Mouse (Mus musculus): ENCODE measurements around the gene Lats2. TPM values are rescaled to one million over a fixed set of nuclear protein-coding genes. Genes with fewer than 3 reads are reported as not detected.

The Lats2 gene
- polyA plus RNA-seq, 1 experiment = 18.2 TPM

DNA sequence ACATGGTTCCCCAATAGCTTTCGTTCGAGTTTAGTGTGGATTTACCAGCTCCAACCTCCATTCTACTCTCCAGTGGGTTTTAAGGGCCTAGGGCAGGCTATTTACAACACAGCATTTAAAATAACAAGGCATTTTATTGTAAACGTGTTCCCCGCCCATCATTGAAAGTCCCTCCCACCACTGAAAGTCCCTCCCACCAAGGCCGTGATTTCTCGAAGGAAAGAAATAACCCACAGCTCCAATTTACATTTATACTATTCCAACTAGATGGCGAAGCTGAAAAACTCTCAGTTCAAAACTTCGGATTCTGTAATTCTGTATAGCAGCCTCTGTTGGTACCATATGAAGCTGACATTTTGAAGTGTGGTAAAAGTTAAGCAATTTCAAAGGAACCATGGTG lies 13.6 kb downstream of the Lats2 start:
- no peak for TF ChIP-seq POLR2A (IDR thresholded peaks at IDR 0.05; ENCODE audit: control insufficient read depth, extremely low read depth, insufficient read depth, low read length, poor library complexity)
- no peak overlapping the region for H3K27ac ChIP-seq (ENCODE audit: control insufficient read depth, insufficient read depth, low read length)
- DNase-seq = no peak
- no peak overlapping the region for H3K4me3 ChIP-seq (ENCODE audit: control insufficient read depth, insufficient read depth, low read length)
- WGBS = 14% methylated on average over 8 of the region's 8 CpGs
- H3K4me1 ChIP-seq (replicated peaks; ENCODE audit: control insufficient read depth, insufficient read depth, low read length) = peaks cover 7% of the 10 kb centered on the region
- H3K27me3 ChIP-seq (ENCODE audit: control insufficient read depth, insufficient read depth, low read length) = peaks cover 3% of the 10 kb centered on the region; the same call in 1 of the 2 replicates
- H3K36me3 ChIP-seq (ENCODE audit: control insufficient read depth, insufficient read depth, low read length) = no peaks in the 10 kb centered on the region

DNA sequence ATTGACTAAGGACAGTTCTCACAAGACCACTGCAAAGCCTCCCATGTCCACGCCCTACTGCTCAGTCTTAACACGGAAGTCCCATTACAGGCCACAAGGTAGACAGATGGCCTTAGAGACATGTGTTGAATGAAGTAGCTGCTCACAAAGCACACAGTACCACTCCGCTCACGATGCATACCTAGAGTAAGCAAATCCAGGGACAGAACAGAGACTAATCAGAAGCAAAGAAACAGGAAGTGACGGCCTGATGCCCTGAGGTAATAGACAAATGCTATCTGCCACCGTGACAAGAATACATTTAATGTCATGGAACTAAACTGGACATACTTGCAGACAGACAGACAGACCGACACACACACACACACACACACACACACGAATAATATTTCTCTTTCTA lies 17.5 kb downstream of the Lats2 start:
- Histone ChIP-seq H3K4me3 (ENCODE audit: control insufficient read depth, insufficient read depth, low read length) (no peak overlapping the region), H3K27ac (ENCODE audit: control insufficient read depth, insufficient read depth, low read length) (no peak overlapping the region), H3K4me1 (replicated peaks; ENCODE audit: control insufficient read depth, insufficient read depth, low read length) (peaks cover 4% of the 10 kb centered on the region; the same call in 1 of the 2 replicates), H3K27me3 (ENCODE audit: control insufficient read depth, insufficient read depth, low read length) (peaks cover 3% of the 10 kb centered on the region; the same call in 1 of the 2 replicates), H3K36me3 (ENCODE audit: control insufficient read depth, insufficient read depth, low read length) (no peaks in the 10 kb centered on the region)
- no peak for DNase-seq
- 94% methylated on average over 8 of the region's 8 CpGs for WGBS
- TF ChIP-seq CTCF (IDR thresholded peaks at IDR 0.05; ENCODE audit: borderline replicate concordance, control insufficient read depth, extremely low read depth, insufficient read depth, low read length, poor library complexity) = no peak

DNA sequence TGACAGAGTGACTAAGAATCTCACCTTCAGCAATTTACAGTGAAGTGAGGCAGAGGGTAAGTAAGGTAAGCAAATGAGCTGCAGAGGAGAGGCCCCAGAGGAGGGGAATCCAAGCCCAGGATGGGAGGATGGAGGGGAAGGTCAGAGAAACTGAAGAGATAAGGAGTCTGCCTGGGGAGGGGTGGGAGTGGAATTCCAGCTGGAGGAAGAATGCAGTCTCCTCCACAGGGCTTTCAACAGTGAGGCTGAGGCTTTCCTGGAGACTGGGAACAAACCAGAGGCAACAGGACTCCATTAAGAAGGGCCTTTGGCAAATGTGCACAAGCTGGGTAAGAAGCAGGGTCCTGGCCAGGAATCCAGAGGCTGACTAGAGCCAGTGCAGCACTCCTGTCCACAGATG lies 21.1 kb downstream of the Lats2 start:
- Histone ChIP-seq H3K4me1 (replicated peaks; ENCODE audit: control insufficient read depth, insufficient read depth, low read length) (no peaks in the 10 kb centered on the region), H3K27ac (ENCODE audit: control insufficient read depth, insufficient read depth, low read length) (no peak overlapping the region)
- DNase-seq = no peak

DNA sequence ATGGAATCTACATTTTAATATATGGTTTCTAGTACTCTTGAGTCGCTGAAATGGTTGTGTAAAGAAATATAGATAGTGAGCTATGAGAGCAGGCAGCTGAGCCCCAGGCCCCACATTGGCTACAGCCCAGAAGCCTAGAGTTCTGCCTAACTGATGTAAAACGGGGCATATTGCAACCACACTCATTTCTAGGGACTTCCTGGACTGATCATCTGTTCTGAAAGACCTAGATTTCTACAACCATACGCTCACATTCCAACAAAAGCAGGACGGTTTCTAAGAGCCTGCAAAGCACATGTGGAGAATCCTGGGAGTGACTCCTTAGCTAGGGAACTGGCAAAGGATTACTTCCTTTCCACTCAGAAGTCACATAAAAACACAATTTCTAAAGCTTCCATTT lies 22.0 kb downstream of the Lats2 start:
- no peak for TF ChIP-seq POLR2A (IDR thresholded peaks at IDR 0.05; ENCODE audit: control insufficient read depth, extremely low read depth, insufficient read depth, low read length, poor library complexity)
- TF ChIP-seq CTCF (IDR thresholded peaks at IDR 0.05; ENCODE audit: borderline replicate concordance, control insufficient read depth, extremely low read depth, insufficient read depth, low read length, poor library complexity) = no peak
- Histone ChIP-seq H3K36me3 (ENCODE audit: control insufficient read depth, insufficient read depth, low read length) (no peaks in the 10 kb centered on the region), H3K27ac (ENCODE audit: control insufficient read depth, insufficient read depth, low read length) (no peak overlapping the region), H3K4me3 (ENCODE audit: control insufficient read depth, insufficient read depth, low read length) (no peak overlapping the region), H3K4me1 (replicated peaks; ENCODE audit: control insufficient read depth, insufficient read depth, low read length) (peaks cover 3% of the 10 kb centered on the region; the same call in 1 of the 2 replicates), H3K27me3 (ENCODE audit: control insufficient read depth, insufficient read depth, low read length) (no peaks in the 10 kb centered on the region)
- no peak for DNase-seq
- 68% methylated on average over 4 of the region's 4 CpGs for WGBS

More for the DNA sequence above, 21.1 kb downstream of the Lats2 start:
- Histone ChIP-seq H3K36me3 (ENCODE audit: control insufficient read depth, insufficient read depth, low read length) (no peaks in the 10 kb centered on the region), H3K27me3 (ENCODE audit: control insufficient read depth, insufficient read depth, low read length) (no peaks in the 10 kb centered on the region), H3K4me3 (ENCODE audit: control insufficient read depth, insufficient read depth, low read length) (no peak overlapping the region)
- TF ChIP-seq POLR2A (IDR thresholded peaks at IDR 0.05; ENCODE audit: control insufficient read depth, extremely low read depth, insufficient read depth, low read length, poor library complexity) (no peak), CTCF (IDR thresholded peaks at IDR 0.05; ENCODE audit: borderline replicate concordance, control insufficient read depth, extremely low read depth, insufficient read depth, low read length, poor library complexity) (no peak)

DNA sequence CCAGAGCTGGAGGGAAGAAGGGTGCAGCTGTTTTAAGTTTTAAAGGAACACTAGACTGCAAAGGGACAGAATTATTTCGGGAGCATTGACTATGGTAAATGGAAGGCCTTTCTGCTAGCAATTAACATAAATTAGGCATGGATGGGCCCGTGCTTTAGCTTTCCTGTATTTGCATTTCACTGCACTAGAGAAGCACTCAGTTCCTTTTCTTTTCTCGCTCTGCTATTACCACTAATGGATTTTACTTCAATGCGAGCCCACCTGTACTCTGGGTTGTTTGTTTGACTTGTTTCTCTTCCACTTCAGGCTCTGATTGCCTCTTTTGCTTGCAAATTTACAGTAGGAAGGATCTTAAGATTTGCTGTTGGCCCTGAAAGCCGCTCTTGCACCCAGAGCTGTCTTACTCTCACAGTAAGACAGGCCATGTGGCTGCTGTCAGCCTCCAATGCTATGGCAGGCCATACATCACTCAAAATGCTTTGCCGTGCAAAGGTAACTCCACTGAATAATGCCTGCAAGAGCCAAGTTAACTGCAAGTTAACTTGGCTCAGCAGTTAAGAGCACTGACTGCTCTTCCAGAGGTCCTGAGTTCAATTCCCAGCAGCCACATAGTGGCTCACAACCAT lies 25.4 kb downstream of the Lats2 start:
- no peak overlapping the region for H3K27ac ChIP-seq (ENCODE audit: control insufficient read depth, insufficient read depth, low read length)
- TF ChIP-seq CTCF (IDR thresholded peaks at IDR 0.05; ENCODE audit: borderline replicate concordance, control insufficient read depth, extremely low read depth, insufficient read depth, low read length, poor library complexity) (no peak), POLR2A (IDR thresholded peaks at IDR 0.05; ENCODE audit: control insufficient read depth, extremely low read depth, insufficient read depth, low read length, poor library complexity) (no peak)
- no peak overlapping the region for H3K4me3 ChIP-seq (ENCODE audit: control insufficient read depth, insufficient read depth, low read length)
- DNase-seq = no peak
- H3K27me3 ChIP-seq (ENCODE audit: control insufficient read depth, insufficient read depth, low read length) = no peaks in the 10 kb centered on the region
- no peaks in the 10 kb centered on the region for H3K36me3 ChIP-seq (ENCODE audit: control insufficient read depth, insufficient read depth, low read length)
- WGBS = 94% methylated on average over 6 of the region's 6 CpGs
- H3K4me1 ChIP-seq (replicated peaks; ENCODE audit: control insufficient read depth, insufficient read depth, low read length) = peaks cover 22% of the 10 kb centered on the region

DNA sequence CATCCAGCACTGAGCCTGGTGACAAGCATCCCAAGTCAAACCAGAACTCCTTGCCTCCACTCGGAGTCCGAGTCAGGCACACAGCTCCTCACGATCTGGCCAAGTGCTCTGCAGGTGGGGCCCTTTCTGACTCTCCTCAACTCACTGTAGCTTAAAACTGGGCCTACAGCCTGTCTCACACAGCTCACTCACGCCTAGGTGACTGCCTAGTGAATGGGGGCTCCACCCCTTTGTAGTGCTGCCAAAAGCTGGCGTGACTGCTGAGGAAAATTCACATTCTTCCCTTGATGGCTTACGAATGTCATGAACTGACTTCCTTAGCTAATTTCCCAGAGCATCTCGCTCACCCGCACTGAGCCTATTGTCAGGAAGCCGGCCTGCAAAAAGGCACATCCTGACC lies 27.7 kb downstream of the Lats2 start:
- WGBS = 59% methylated on average over 9 of the region's 9 CpGs
- H3K36me3 ChIP-seq (ENCODE audit: control insufficient read depth, insufficient read depth, low read length) = no peaks in the 10 kb centered on the region
- DNase-seq = peak; percentile 11

DNA sequence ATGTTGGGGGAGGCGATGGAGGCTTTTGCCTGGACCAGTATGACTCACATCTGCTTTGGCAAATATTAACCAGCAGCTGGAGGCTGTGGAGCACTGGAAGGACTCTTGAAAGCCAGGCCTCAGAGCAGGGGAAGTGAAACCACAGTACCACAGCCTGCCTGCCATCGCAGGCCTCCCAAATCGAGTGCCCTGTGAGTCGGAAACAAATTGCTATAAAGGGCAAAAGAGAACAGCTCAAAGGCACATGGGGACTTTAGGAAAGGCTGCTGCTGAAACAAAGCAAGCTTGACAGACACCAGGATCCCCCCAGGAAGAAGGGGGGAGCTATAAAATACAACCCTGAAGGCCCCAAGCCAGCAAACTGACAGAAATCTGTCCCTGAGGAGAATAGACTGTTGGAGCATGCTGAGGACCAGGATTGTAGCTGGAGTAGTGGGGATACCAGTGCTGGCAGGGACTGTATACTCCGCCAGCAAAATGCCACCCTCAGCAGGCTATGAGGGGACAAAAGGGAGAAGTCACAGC lies 28.2 kb downstream of the Lats2 start:
- Histone ChIP-seq H3K4me1 (replicated peaks; ENCODE audit: control insufficient read depth, insufficient read depth, low read length) (peaks cover 22% of the 10 kb centered on the region), H3K36me3 (ENCODE audit: control insufficient read depth, insufficient read depth, low read length) (no peaks in the 10 kb centered on the region), H3K4me3 (ENCODE audit: control insufficient read depth, insufficient read depth, low read length) (no peak overlapping the region), H3K27ac (ENCODE audit: control insufficient read depth, insufficient read depth, low read length) (peak overlapping the region; percentile 49), H3K27me3 (ENCODE audit: control insufficient read depth, insufficient read depth, low read length) (no peaks in the 10 kb centered on the region)
- TF ChIP-seq CTCF (IDR thresholded peaks at IDR 0.05; ENCODE audit: borderline replicate concordance, control insufficient read depth, extremely low read depth, insufficient read depth, low read length, poor library complexity) = no peak
- no peak for TF ChIP-seq POLR2A (IDR thresholded peaks at IDR 0.05; ENCODE audit: control insufficient read depth, extremely low read depth, insufficient read depth, low read length, poor library complexity)
- peak; percentile 35 for DNase-seq
- 21% methylated on average over 5 of the region's 5 CpGs for WGBS

More for the DNA sequence above, 27.7 kb downstream of the Lats2 start:
- no peak overlapping the region for H3K4me3 ChIP-seq (ENCODE audit: control insufficient read depth, insufficient read depth, low read length)
- H3K27ac ChIP-seq (ENCODE audit: control insufficient read depth, insufficient read depth, low read length) = peak overlapping the region; percentile 49
- TF ChIP-seq POLR2A (IDR thresholded peaks at IDR 0.05; ENCODE audit: control insufficient read depth, extremely low read depth, insufficient read depth, low read length, poor library complexity) (no peak), CTCF (IDR thresholded peaks at IDR 0.05; ENCODE audit: borderline replicate concordance, control insufficient read depth, extremely low read depth, insufficient read depth, low read length, poor library complexity) (no peak)
- H3K4me1 ChIP-seq (replicated peaks; ENCODE audit: control insufficient read depth, insufficient read depth, low read length) = peaks cover 22% of the 10 kb centered on the region
- no peaks in the 10 kb centered on the region for H3K27me3 ChIP-seq (ENCODE audit: control insufficient read depth, insufficient read depth, low read length)
